Mouse (Mus musculus): ENCODE measurements around the gene Coa7. TPM values are rescaled to one million over a fixed set of nuclear protein-coding genes. Genes with fewer than 3 reads are reported as not detected.

Coa7 gene
- polyA plus RNA-seq, 1 experiment from 2014 or later: 79.3 TPM

- no peaks in the 10 kb centered on the region for H3K27me3 ChIP-seq (ENCODE audit: poor library complexity, severe bottlenecking)
- H3K27ac ChIP-seq: peak overlapping the region; percentile 94
- H3K4me3 ChIP-seq: peak overlapping the region; percentile 81
- 45% methylated on average over 6 of the region's 6 CpGs for WGBS
- H3K4me1 ChIP-seq: peaks cover 15% of the 10 kb centered on the region
- DNase-seq (ENCODE audit: extremely low spot score, low spot score): no peak
- H3K36me3 ChIP-seq (replicated peaks): peaks cover 27% of the 10 kb centered on the region
- no peaks in the 10 kb centered on the region for H3K9me3 ChIP-seq
Observed at GRCm38 (mm10) chr4:108327071-108327579, 815 bp upstream of the Coa7 start.

- Histone ChIP-seq H3K4me3 (no peak overlapping the region), H3K4me1 (peaks cover 15% of the 10 kb centered on the region), H3K27ac (no peak overlapping the region), H3K27me3 (ENCODE audit: poor library complexity, severe bottlenecking) (no peaks in the 10 kb centered on the region), H3K36me3 (replicated peaks) (peaks cover 54% of the 10 kb centered on the region), H3K9me3 (no peaks in the 10 kb centered on the region)
- DNase-seq (ENCODE audit: extremely low spot score, low spot score): no peak
- 97% methylated on average over 6 of the region's 6 CpGs for WGBS
Observed at GRCm38 (mm10) chr4:108329840-108330239, 1.9 kb downstream of the Coa7 start.

GRCm38 (mm10) chr4:108332041-108332440 is 4.1 kb downstream of the Coa7 start:
- no peak for DNase-seq (ENCODE audit: extremely low spot score, low spot score)

DNA sequence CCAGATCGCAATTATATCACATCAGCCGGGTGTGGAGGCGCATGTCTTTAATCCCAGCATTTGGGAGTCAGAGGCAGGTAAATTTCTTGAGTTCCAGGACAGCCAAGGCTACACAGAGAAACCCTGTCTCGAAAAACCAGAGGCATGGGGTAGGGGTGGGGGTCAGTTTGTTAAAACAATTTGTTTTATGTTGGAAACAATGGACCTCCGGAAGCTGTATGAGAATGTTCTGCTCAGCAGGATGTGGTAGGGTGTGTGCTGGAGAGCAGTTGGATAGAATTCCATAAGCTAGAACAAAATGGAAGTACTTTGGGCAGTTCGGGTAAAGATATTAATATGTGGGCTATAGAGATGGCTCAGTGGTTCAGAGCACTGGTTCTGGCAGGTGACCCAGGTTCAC is 7.5 kb downstream of the Coa7 start:
- peaks cover 99% of the 10 kb centered on the region for H3K36me3 ChIP-seq (replicated peaks)
- H3K27ac ChIP-seq: no peak overlapping the region
- DNase-seq (ENCODE audit: extremely low spot score, low spot score): no peak
- no peaks in the 10 kb centered on the region for H3K27me3 ChIP-seq (ENCODE audit: poor library complexity, severe bottlenecking)
- no peak overlapping the region for H3K4me3 ChIP-seq
- H3K9me3 ChIP-seq: no peaks in the 10 kb centered on the region
- H3K4me1 ChIP-seq: peaks cover 24% of the 10 kb centered on the region
- 96% methylated on average over 6 of the region's 6 CpGs for WGBS

More at GRCm38 (mm10) chr4:108332041-108332440, 4.1 kb downstream of the Coa7 start:
- WGBS: 96% methylated on average over 9 of the region's 9 CpGs
- H3K4me3 ChIP-seq: no peak overlapping the region
- no peak overlapping the region for H3K27ac ChIP-seq
- H3K27me3 ChIP-seq (ENCODE audit: poor library complexity, severe bottlenecking): no peaks in the 10 kb centered on the region
- H3K4me1 ChIP-seq: peaks cover 14% of the 10 kb centered on the region
- H3K36me3 ChIP-seq (replicated peaks): peaks cover 76% of the 10 kb centered on the region
- H3K9me3 ChIP-seq: no peaks in the 10 kb centered on the region

DNA sequence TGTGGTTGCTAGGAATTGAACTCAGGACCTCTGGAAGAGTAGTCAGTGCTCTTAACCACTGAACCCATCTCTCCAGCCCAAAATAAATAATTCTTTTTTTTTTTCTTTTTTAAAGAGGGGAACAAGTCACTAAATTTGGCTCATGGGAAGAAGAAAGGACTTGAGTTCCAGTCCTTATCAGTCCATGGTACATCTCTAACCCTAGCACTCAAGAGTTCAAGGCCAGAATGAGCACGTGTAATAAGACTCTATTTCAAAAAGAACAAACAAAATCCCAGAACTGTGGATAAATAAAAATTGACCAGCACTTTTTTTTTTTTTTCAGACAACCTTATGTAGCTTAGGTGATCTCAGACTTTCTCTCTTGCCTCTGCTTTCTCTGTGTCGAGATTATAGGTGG is 8.8 kb downstream of the Coa7 start:
- Histone ChIP-seq H3K27ac (no peak overlapping the region), H3K27me3 (ENCODE audit: poor library complexity, severe bottlenecking) (no peaks in the 10 kb centered on the region), H3K9me3 (no peaks in the 10 kb centered on the region), H3K4me1 (peaks cover 24% of the 10 kb centered on the region), H3K4me3 (no peak overlapping the region), H3K36me3 (replicated peaks) (peaks cover 95% of the 10 kb centered on the region)
- DNase-seq (ENCODE audit: extremely low spot score, low spot score): no peak
- 82% methylated on average over 2 of the region's 2 CpGs for WGBS

- DNase-seq (ENCODE audit: extremely low spot score, low spot score): no peak
- Histone ChIP-seq H3K4me3 (no peak overlapping the region), H3K4me1 (peaks cover 24% of the 10 kb centered on the region), H3K9me3 (no peaks in the 10 kb centered on the region), H3K27me3 (ENCODE audit: poor library complexity, severe bottlenecking) (no peaks in the 10 kb centered on the region), H3K27ac (peak overlapping the region; percentile 57; the same call in 1 of the 2 replicates), H3K36me3 (replicated peaks) (peaks cover 88% of the 10 kb centered on the region)
- WGBS: 56% methylated on average over 3 of the region's 3 CpGs
Observed at GRCm38 (mm10) chr4:108337817-108338216, 9.9 kb downstream of the Coa7 start.

DNA sequence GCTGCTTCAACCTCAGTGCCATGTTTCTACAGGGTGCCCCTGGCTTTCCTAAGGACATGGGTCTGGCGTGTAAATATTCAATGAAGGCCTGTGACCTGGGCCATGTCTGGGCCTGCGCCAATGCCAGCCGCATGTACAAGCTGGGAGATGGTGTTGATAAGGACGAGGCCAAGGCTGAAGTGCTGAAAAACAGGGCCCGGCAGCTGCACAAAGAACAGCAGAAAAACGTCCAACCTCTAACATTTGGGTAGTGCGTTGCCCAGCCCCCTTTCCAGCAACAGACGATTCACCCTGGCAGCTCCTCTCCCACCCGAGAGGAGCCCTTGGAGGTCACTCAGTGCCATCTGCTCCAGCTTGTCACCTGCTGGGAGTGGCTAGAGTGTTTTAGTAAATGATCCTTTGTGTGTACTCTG is 10.4 kb downstream of the Coa7 start:
- peaks cover 24% of the 10 kb centered on the region for H3K4me1 ChIP-seq
- no peak for DNase-seq (ENCODE audit: extremely low spot score, low spot score)
- H3K9me3 ChIP-seq: no peaks in the 10 kb centered on the region
- peaks cover 83% of the 10 kb centered on the region for H3K36me3 ChIP-seq (replicated peaks)
- peak overlapping the region; percentile 57; the same call in 1 of the 2 replicates for H3K27ac ChIP-seq
- H3K4me3 ChIP-seq: no peak overlapping the region
- WGBS: 70% methylated on average over 9 of the region's 9 CpGs
- H3K27me3 ChIP-seq (ENCODE audit: poor library complexity, severe bottlenecking): no peaks in the 10 kb centered on the region

DNA sequence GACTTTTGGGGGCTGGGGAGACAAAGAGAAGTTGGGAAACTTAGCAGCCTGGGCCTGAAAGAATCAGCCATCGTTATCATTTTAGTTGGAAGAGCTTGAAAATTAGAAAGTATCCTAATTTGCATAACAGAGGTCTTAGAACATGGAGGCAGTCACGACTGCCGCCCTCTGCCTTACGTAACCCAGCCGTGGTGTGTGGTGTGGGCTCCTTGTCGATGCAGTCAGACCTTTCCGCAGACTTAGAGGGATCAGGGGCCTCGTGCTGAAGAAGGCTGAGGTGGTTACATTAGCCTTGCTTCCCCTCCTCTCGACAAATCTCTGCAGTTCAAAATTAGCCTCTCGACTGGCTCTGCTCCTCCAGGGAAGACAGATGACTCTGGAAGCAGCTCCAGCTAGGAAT is 10.9 kb downstream of the Coa7 start:
- Histone ChIP-seq H3K27ac (peak overlapping the region; percentile 49), H3K27me3 (ENCODE audit: poor library complexity, severe bottlenecking) (no peaks in the 10 kb centered on the region), H3K9me3 (no peaks in the 10 kb centered on the region), H3K36me3 (replicated peaks) (peaks cover 78% of the 10 kb centered on the region), H3K4me1 (peaks cover 26% of the 10 kb centered on the region), H3K4me3 (no peak overlapping the region)
- no peak for DNase-seq (ENCODE audit: extremely low spot score, low spot score)
- WGBS: 78% methylated on average over 10 of the region's 10 CpGs

- H3K36me3 ChIP-seq (replicated peaks): peaks cover 74% of the 10 kb centered on the region
- WGBS: 22% methylated on average over 4 of the region's 4 CpGs
- no peaks in the 10 kb centered on the region for H3K9me3 ChIP-seq
- DNase-seq (ENCODE audit: extremely low spot score, low spot score): peak; percentile 65
- H3K4me3 ChIP-seq: no peak overlapping the region
- peaks cover 31% of the 10 kb centered on the region for H3K4me1 ChIP-seq
- H3K27me3 ChIP-seq (ENCODE audit: poor library complexity, severe bottlenecking): no peaks in the 10 kb centered on the region
- peak overlapping the region; percentile 49 for H3K27ac ChIP-seq
Observed at GRCm38 (mm10) chr4:108339277-108339690, 11.3 kb downstream of the Coa7 start.

GRCm38 (mm10) chr4:108344631-108345083 is 16.7 kb downstream of the Coa7 start:
- H3K4me3 ChIP-seq: no peak overlapping the region
- DNase-seq (ENCODE audit: extremely low spot score, low spot score): no peak
- H3K27ac ChIP-seq: peak overlapping the region; percentile 83
- H3K4me1 ChIP-seq: peaks cover 52% of the 10 kb centered on the region
- 18% methylated on average over 7 of the region's 7 CpGs for WGBS
- H3K36me3 ChIP-seq (replicated peaks): peaks cover 20% of the 10 kb centered on the region
- no peaks in the 10 kb centered on the region for H3K9me3 ChIP-seq
- H3K27me3 ChIP-seq (ENCODE audit: poor library complexity, severe bottlenecking): no peaks in the 10 kb centered on the region

GRCm38 (mm10) chr4:108345826-108346225 is 17.9 kb downstream of the Coa7 start:
- Histone ChIP-seq H3K27me3 (ENCODE audit: poor library complexity, severe bottlenecking) (no peaks in the 10 kb centered on the region), H3K36me3 (replicated peaks) (peaks cover 8% of the 10 kb centered on the region; the same call in 1 of the 2 replicates), H3K27ac (peak overlapping the region; percentile 83), H3K9me3 (no peaks in the 10 kb centered on the region), H3K4me1 (peaks cover 59% of the 10 kb centered on the region), H3K4me3 (no peak overlapping the region)
- WGBS: 36% methylated on average over 5 of the region's 5 CpGs
- no peak for DNase-seq (ENCODE audit: extremely low spot score, low spot score)

DNA sequence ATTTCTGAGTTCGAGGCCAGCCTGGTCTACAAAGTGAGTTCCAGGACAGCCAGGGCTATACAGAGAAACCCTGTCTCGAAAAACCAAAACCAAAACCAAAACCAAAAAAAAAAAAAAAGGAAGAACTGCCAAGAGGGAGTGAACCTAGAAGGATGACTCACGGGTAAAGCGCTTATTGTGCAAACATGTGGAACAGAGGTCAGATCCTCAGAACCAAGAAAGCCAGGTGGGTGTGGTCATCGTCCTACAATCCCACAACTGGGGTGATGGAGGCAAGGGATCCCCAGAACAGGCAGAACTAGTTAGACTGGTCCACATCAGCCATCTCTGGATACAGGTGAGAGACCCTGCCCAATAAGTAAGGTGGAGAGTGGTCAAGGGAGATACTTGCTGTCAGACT is 19.2 kb downstream of the Coa7 start:
- DNase-seq (ENCODE audit: extremely low spot score, low spot score): no peak
- 96% methylated on average over 5 of the region's 5 CpGs for WGBS
- Histone ChIP-seq H3K4me1 (peaks cover 68% of the 10 kb centered on the region), H3K4me3 (no peak overlapping the region), H3K27me3 (ENCODE audit: poor library complexity, severe bottlenecking) (no peaks in the 10 kb centered on the region), H3K27ac (no peak overlapping the region), H3K36me3 (replicated peaks) (0 out of 2 replicates have a peak, but pooled peaks cover 3% of the 10 kb centered on the region), H3K9me3 (no peaks in the 10 kb centered on the region)

GRCm38 (mm10) chr4:108348256-108348875 is 20.4 kb downstream of the Coa7 start:
- Histone ChIP-seq H3K9me3 (no peaks in the 10 kb centered on the region), H3K4me3 (no peak overlapping the region), H3K36me3 (replicated peaks) (no peaks in the 10 kb centered on the region), H3K27ac (peak overlapping the region; percentile 84), H3K27me3 (ENCODE audit: poor library complexity, severe bottlenecking) (no peaks in the 10 kb centered on the region), H3K4me1 (peaks cover 68% of the 10 kb centered on the region)
- WGBS: 63% methylated on average over 5 of the region's 5 CpGs
- no peak for DNase-seq (ENCODE audit: extremely low spot score, low spot score)
